Mouse (Mus musculus): Measurements from ENCODE around the gene Tcp10a. TPM values are rescaled to one million over a fixed set of nuclear protein-coding genes. Genes with fewer than 3 reads are reported as not detected.
"Not testable (repeated sequence)": the region's sequence is repeated elsewhere in the genome, so short reads cannot be mapped to it uniquely, and the experiment has no call there.

The Tcp10a gene
- total and polyA plus RNA-seq, 2 experiments from 2014 or later = not detected

GRCm38 (mm10) chr17:7383167-7384143 is 59.0 kb downstream of the Tcp10a start:
- not testable (repeated sequence) for H3K36me3 ChIP-seq (ENCODE audit: insufficient read depth); DNase-seq; H3K27me3 ChIP-seq (ENCODE audit: insufficient read depth, low read length); H3K4me1 ChIP-seq (ENCODE audit: insufficient read depth); H3K9me3 ChIP-seq (ENCODE audit: low read length); H3K4me3 ChIP-seq (ENCODE audit: low read depth, low read length); H3K9ac ChIP-seq; H3K27ac ChIP-seq (ENCODE audit: low read depth, low read length); H3K4me2 ChIP-seq (ENCODE audit: low read depth); ATAC-seq
- 84% methylated on average over 10 of the region's 13 CpGs for WGBS

GRCm38 (mm10) chr17:7385364-7385763 is 60.9 kb downstream of the Tcp10a start, which contains the start of gene Unc93a2:
Unc93a2 (minus strand) TSS chr17:7385464.
- not testable (repeated sequence) for H3K27me3 ChIP-seq (ENCODE audit: insufficient read depth, low read length); H3K36me3 ChIP-seq (ENCODE audit: insufficient read depth); H3K9me3 ChIP-seq (ENCODE audit: low read length); H3K27ac ChIP-seq (ENCODE audit: low read depth, low read length); DNase-seq; H3K9ac ChIP-seq; H3K4me1 ChIP-seq (ENCODE audit: insufficient read depth); H3K4me2 ChIP-seq (ENCODE audit: low read depth); H3K4me3 ChIP-seq (ENCODE audit: low read depth, low read length); ATAC-seq
- 73% methylated on average over 3 of the region's 3 CpGs for WGBS

- not testable (repeated sequence) for DNase-seq; H3K36me3 ChIP-seq (ENCODE audit: insufficient read depth); H3K4me3 ChIP-seq (ENCODE audit: low read depth, low read length); H3K27ac ChIP-seq (ENCODE audit: low read depth, low read length); H3K9me3 ChIP-seq (ENCODE audit: low read length); H3K4me2 ChIP-seq (ENCODE audit: low read depth); H3K9ac ChIP-seq; H3K4me1 ChIP-seq (ENCODE audit: insufficient read depth); ATAC-seq; H3K27me3 ChIP-seq (ENCODE audit: insufficient read depth, low read length)
- WGBS = 72% methylated on average over 8 of the region's 8 CpGs
Observed at GRCm38 (mm10) chr17:7386016-7386415, 61.6 kb downstream of the Tcp10a start.

GRCm38 (mm10) chr17:7388341-7388957 is 64.0 kb downstream of the Tcp10a start:
- no CpG with 5 or more reads among the region's 2 CpGs for WGBS
- H3K9me3 ChIP-seq (ENCODE audit: low read length); H3K4me1 ChIP-seq (ENCODE audit: insufficient read depth); H3K27me3 ChIP-seq (ENCODE audit: insufficient read depth, low read length); H3K9ac ChIP-seq; H3K36me3 ChIP-seq (ENCODE audit: insufficient read depth); H3K4me3 ChIP-seq (ENCODE audit: low read depth, low read length); H3K27ac ChIP-seq (ENCODE audit: low read depth, low read length); H3K4me2 ChIP-seq (ENCODE audit: low read depth); DNase-seq: not testable (repeated sequence)
- ATAC-seq = peak; percentile 2; the same call in 1 of the 2 replicates

GRCm38 (mm10) chr17:7388958-7389356 is 64.5 kb downstream of the Tcp10a start:
- H3K36me3 ChIP-seq (ENCODE audit: insufficient read depth); H3K9ac ChIP-seq; H3K27me3 ChIP-seq (ENCODE audit: insufficient read depth, low read length); H3K4me1 ChIP-seq (ENCODE audit: insufficient read depth); H3K27ac ChIP-seq (ENCODE audit: low read depth, low read length); H3K4me2 ChIP-seq (ENCODE audit: low read depth); H3K4me3 ChIP-seq (ENCODE audit: low read depth, low read length); H3K9me3 ChIP-seq (ENCODE audit: low read length): not testable (repeated sequence)
- peak; percentile 61 for ATAC-seq
- peak; percentile 33 for DNase-seq
- 54% methylated on average over 6 of the region's 8 CpGs for WGBS

- not testable (repeated sequence) for H3K4me1 ChIP-seq (ENCODE audit: insufficient read depth); H3K4me3 ChIP-seq (ENCODE audit: low read depth, low read length); H3K9me3 ChIP-seq (ENCODE audit: low read length); H3K27ac ChIP-seq (ENCODE audit: low read depth, low read length); H3K36me3 ChIP-seq (ENCODE audit: insufficient read depth); H3K9ac ChIP-seq; H3K27me3 ChIP-seq (ENCODE audit: insufficient read depth, low read length); H3K4me2 ChIP-seq (ENCODE audit: low read depth)
- peak; percentile 34 for DNase-seq
- 0 out of 2 replicates have a peak, but pooled peaks have one; percentile 10 for ATAC-seq
- 52% methylated on average over 7 of the region's 7 CpGs for WGBS
Observed at GRCm38 (mm10) chr17:7389898-7390297, 65.5 kb downstream of the Tcp10a start.

- not testable (repeated sequence) for H3K9ac ChIP-seq; H3K4me3 ChIP-seq (ENCODE audit: low read depth, low read length); H3K36me3 ChIP-seq (ENCODE audit: insufficient read depth); H3K9me3 ChIP-seq (ENCODE audit: low read length); H3K4me2 ChIP-seq (ENCODE audit: low read depth); H3K27ac ChIP-seq (ENCODE audit: low read depth, low read length); H3K27me3 ChIP-seq (ENCODE audit: insufficient read depth, low read length); ATAC-seq; H3K4me1 ChIP-seq (ENCODE audit: insufficient read depth); DNase-seq
- WGBS = 81% methylated on average over 7 of the region's 7 CpGs
Observed at GRCm38 (mm10) chr17:7395116-7395515, 70.7 kb downstream of the Tcp10a start.

Other genes with a start within 250 kb of the Tcp10a start
- 28.2 and 40.7 TPM in 2 replicates for gene Rps6ka2, start 154.5 kb upstream of the Tcp10a start, total RNA-seq (2014; rRNA removed)
- gene Rps6ka2, start 154.5 kb upstream of the Tcp10a start, polyA plus RNA-seq (2015; fragmentation: Nextera tagmentation; extraction: Ambion mirVana) = 12.0 and 16.8 TPM in 2 replicates
- gene Ttll2, start 28.1 kb downstream of the Tcp10a start, total RNA-seq (2014; rRNA removed) = not detected in 2 replicates
- not detected in 2 replicates for gene Ttll2, start 28.1 kb downstream of the Tcp10a start, polyA plus RNA-seq (2015; fragmentation: Nextera tagmentation; extraction: Ambion mirVana)
- 0.23 TPM in 1 of 2 replicates, not detected in the other for gene Gm49630, start 47.3 kb downstream of the Tcp10a start, total RNA-seq (2014; rRNA removed)
- gene Gm49630, start 47.3 kb downstream of the Tcp10a start, polyA plus RNA-seq (2015; fragmentation: Nextera tagmentation; extraction: Ambion mirVana) = not detected in 2 replicates
- not detected in 2 replicates for gene Unc93a2, start 60.8 kb downstream of the Tcp10a start, total RNA-seq (2014; rRNA removed)
- not detected in 2 replicates for gene Unc93a2, start 60.8 kb downstream of the Tcp10a start, polyA plus RNA-seq (2015; fragmentation: Nextera tagmentation; extraction: Ambion mirVana)